Mouse (Mus musculus): ENCODE data around the gene Aox2.
"Not testable (repeated sequence)": the region's sequence is repeated elsewhere in the genome, so short reads cannot be mapped to it uniquely, and the experiment has no call there.

Aox2 gene

DNA sequence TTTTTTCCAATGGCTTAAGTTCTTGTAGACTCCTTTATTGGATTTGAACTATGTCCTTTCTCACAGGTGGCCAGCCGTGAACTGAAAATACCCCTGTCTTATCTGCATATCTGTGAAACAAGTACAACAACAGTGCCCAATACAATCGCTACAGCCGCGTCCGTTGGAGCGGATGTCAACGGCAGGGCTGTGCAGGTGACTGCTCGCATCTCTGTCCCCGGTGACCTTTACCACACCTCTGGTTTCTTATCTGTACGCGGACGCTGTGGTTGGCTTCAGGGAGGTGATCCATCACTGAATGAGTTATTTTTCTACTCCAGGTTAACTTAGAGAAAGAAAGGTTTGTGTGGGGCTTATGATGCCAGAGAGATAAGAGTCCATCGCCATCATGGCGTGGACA lies 68.0 kb downstream of the Aox2 start:
- no peak for DNase-seq (ENCODE audit: low read depth, low spot score)

GRCm38 (mm10) chr1:58348712-58349111 lies 70.6 kb downstream of the Aox2 start:
- no peak for DNase-seq (ENCODE audit: low read depth, low spot score)

- DNase-seq (ENCODE audit: low read depth, low spot score): no peak
Observed at GRCm38 (mm10) chr1:58353238-58353893, 75.2 kb downstream of the Aox2 start.

DNA sequence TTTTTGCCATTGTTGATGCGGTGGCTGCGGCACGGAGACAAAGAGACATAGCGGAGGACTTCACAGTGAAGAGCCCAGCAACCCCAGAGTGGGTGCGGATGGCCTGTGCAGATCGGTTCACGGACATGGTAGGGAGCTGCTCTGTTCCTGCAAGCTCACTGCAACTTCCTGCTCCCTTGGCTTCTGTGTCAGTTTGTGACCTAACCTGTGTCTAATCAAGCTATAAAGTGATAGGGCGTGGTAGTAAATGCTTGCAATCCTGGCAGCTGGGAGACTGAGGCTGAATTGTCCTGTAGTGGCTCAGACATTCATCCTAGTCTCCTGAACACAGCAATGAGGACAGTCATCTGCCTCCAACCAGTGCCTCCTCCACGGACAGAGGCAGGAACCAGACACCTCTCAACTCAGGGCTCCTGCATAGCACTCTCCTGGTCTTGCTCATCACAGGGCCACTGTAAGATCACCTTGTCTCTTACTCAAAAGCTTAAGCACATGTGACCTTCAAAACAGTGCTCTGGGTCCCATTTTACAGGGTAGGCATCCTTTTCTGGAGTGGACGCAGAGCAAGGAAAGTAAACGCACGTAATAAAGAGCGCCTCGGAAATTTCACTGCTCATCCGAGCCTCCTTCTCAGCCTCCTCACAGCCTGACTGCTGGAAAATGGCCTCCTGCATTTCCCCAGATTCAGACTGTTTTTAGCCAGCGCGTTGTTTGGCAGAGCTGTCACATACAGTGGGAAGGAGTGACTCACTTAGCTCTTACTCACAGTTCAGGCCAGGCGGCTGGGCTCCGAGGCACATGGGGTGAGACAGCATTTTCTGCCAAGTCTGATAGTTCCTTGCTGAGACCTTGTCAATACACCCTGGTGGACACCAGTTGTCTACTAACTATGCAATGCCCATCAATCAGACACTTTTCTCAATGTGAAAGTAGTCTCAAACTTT lies 81.1 kb downstream of the Aox2 start:
- DNase-seq (ENCODE audit: low read depth, low spot score): peak; percentile 55

- DNase-seq (ENCODE audit: low read depth, low spot score): peak; percentile 76
Observed at GRCm38 (mm10) chr1:58362296-58362695, 84.2 kb downstream of the Aox2 start.

- DNase-seq (ENCODE audit: low read depth, low spot score): peak; percentile 34
Observed at GRCm38 (mm10) chr1:58364551-58364950, 86.4 kb downstream of the Aox2 start.

- no peak for DNase-seq (ENCODE audit: low read depth, low spot score)
Observed at GRCm38 (mm10) chr1:58365829-58366228, 87.7 kb downstream of the Aox2 start.

GRCm38 (mm10) chr1:58366737-58367471 lies 88.8 kb downstream of the Aox2 start:
- DNase-seq (ENCODE audit: low read depth, low spot score): peak; percentile 71

GRCm38 (mm10) chr1:58369716-58370115 lies 91.6 kb downstream of the Aox2 start:
- DNase-seq (ENCODE audit: low read depth, low spot score): peak; percentile 60

DNA sequence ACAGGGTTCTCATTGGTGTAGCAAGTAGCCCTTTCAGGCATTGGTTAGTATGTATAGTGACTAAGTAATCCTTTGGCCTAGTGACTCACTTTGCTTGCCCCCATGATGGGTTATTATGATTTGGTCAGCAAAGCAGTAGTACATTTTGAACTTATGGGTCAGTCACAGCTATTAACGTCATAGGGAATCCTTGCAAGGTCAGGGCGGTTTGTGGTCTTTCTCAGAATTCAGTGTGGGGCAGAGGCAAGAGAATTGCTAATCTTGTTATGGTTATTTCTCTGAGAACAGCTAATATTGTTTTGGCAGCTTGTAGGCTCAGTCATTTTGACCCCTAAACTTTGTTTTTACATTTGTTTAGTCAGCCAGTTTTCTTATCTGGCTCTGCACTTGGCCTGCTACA lies 96.1 kb downstream of the Aox2 start:
- DNase-seq (ENCODE audit: low read depth, low spot score): not testable (repeated sequence)

GRCm38 (mm10) chr1:58375574-58376147 lies 97.5 kb downstream of the Aox2 start:
- DNase-seq (ENCODE audit: low read depth, low spot score): no peak

- no peak for DNase-seq (ENCODE audit: low read depth, low spot score)
Observed at GRCm38 (mm10) chr1:58382586-58383281, 104.6 kb downstream of the Aox2 start.

- no peak for DNase-seq (ENCODE audit: low read depth, low spot score)
Observed at GRCm38 (mm10) chr1:58391421-58392267, 113.5 kb downstream of the Aox2 start.

- no peak for DNase-seq (ENCODE audit: low read depth, low spot score)
Observed at GRCm38 (mm10) chr1:58392268-58392651, 114.1 kb downstream of the Aox2 start.

DNA sequence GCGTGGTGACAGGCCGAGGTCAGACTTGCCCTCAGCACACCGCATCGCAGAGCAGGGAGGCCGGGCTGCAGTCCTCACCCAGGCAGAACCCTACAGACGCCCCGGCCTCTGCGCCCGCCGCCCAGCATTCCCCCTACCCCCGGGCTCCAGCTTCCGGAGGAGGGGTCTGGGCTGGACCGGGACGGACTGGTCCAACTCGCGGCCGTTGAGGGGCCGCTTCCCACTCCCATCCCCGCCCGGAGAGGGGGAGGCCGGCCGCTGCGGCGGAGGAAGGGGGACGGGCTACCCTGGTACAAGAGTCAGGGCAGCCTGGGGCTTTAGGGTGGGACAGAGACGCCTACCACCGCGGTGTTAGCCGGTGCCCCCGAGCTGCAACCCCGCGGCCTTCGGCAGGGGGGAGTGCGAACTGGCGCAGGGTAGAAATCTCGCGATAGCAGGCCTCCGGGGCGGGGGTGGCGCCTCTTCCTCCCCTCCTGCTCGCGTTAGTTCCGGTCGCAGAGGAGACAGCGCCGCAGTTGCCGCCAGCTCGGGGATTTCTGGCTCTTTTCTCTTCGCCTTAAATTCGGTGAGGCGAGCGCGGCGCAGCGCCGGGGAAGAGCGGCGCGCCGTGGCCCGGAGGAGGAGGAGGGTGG lies 114.6 kb downstream of the Aox2 start, which contains the start of gene Bzw1:
TSS of gene Bzw1 (plus strand) at position 247 of the 632 bp plus-strand sequence.
- DNase-seq (ENCODE audit: low read depth, low spot score): peak; percentile 95

DNA sequence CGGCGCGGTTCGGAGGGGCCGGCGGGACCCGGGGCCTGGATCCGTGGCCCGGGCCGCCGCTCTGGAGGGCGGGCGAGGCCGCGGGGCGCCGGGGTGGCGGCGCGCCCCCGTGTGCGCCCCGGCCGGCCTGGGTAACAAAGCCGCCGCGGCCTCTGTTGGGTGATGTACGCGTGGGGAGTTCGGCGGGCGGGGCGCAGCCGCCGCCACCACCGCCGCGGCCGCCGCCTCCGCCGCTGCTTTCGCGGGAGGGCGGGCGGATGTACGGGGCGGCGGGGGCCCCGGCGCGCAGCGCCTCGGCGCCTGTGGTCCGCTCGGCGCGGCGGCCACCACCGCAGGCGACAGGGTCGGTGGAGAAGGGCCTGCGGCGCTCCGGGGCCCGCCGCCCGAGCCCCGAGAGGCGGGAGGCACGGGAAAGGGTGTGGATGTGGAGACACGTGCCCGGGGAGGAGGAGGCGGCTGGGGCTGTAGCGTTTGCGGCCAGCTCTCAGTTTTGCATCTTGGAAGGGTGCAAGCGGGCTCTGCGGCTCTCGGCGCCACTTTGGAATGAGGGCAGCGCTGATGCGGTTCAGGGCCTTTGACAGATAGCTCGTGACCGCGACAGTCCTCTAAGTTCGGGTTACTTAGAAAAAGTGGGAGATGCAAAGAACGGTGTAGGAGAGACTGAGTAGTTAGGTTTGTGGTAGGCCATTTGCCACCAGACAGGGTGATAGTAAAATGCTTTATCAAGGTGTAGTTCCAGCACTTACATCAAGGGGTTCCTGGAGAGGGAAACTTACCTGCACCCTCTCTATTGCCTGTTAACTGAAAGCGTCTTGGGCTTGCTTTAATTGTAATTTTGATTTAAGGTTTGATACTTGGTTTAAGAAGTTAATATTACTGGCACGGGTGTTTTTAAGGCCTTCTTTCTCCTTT lies 115.4 kb downstream of the Aox2 start:
- peak; percentile 81 for DNase-seq (ENCODE audit: low read depth, low spot score)

DNA sequence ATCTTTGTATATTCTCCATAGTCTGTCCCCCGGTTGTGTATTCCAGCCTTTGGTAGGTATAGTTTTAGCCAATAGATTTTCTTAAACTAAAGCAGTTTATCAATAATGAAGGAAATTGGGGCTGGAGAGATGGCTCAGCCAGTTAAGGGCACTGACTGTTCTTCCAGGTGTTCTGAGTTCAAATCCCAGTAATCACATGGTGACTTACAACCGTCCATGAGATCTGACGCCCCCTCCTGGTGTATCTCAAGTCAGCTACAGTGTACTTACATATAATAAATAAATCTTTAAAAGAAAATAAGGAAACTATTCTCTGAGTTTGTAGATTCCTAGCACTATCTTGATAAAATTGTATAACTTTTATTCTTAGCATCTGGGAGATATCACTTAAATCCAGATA lies 117.2 kb downstream of the Aox2 start:
- peak; percentile 62 for DNase-seq (ENCODE audit: low read depth, low spot score)

DNA sequence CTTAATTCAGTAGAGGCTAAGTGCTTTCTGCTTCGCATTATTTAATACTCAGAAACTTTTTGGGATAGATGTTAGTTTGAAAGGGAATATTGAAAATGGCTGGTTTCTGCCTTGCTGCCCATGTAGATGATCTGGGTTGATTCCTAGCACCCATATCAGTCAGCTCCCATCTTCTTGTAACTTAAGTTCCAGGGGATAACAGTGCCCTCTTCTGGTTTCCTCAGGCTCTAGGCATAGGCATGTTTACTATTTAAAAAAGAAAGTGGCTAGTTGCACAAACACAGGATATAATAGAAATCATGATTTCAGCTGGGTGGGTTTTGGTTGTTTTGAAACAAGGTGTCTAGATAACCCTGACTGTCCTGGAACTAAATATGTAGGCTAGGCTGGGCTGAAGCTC lies 118.1 kb downstream of the Aox2 start:
- peak; percentile 57 for DNase-seq (ENCODE audit: low read depth, low spot score)

GRCm38 (mm10) chr1:58397731-58398130 lies 119.6 kb downstream of the Aox2 start:
- DNase-seq (ENCODE audit: low read depth, low spot score): no peak
